Mouse (Mus musculus): Measurements from ENCODE around the gene Usp29.
A peak's percentile ranks its signal among the peaks of the same experiment; 100 is the strongest.

The Usp29 gene

DNA sequence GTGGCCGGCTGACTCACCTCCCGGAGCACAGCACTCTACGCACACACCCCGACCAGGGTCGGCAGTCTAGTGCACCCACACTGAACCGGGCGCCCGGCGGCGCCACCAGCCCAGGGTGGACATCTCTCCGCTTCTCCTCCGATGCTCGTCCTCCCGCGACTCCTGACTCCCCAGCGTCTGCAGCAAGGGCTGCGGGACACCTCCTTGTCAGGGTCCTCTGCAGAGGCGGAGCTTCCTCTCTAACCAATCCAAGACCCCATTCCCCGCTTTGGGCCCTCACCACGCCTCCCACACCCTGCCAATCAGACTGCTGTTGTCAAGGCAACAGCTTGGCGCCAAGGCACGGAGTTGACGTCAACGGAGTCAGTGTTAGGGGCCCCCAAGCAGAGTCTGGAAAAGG is at the start of gene Usp29, which contains the start of gene Peg3:
Gene Usp29 (plus strand): TSS at position 338 of the 400 bp plus-strand sequence.
Gene Peg3 (minus strand): TSS at position 191 of the 400 bp plus-strand sequence.
- peak; percentile 49 for DNase-seq (ENCODE audit: low spot score)

DNA sequence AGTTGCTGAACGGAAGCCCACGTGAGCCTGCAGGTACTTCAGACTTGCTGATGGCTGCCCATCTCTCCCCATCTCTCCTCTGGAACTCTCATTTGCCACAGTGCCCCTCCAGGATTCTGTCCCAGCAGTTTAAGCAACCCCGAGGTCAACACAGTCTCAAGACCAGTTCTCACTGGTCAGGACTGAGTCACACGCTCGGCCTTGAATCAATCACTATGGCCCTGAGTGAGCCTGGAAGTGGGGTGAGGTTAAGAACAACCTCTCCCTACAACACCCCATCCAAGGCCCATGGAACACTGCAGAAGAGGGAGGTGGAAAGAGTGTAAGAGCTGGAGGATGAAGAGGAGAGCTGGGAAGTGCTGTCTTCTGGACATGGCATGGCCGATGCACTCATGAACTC is 44.9 kb upstream of the Usp29 start:
- DNase-seq (ENCODE audit: low spot score): no peak

DNA sequence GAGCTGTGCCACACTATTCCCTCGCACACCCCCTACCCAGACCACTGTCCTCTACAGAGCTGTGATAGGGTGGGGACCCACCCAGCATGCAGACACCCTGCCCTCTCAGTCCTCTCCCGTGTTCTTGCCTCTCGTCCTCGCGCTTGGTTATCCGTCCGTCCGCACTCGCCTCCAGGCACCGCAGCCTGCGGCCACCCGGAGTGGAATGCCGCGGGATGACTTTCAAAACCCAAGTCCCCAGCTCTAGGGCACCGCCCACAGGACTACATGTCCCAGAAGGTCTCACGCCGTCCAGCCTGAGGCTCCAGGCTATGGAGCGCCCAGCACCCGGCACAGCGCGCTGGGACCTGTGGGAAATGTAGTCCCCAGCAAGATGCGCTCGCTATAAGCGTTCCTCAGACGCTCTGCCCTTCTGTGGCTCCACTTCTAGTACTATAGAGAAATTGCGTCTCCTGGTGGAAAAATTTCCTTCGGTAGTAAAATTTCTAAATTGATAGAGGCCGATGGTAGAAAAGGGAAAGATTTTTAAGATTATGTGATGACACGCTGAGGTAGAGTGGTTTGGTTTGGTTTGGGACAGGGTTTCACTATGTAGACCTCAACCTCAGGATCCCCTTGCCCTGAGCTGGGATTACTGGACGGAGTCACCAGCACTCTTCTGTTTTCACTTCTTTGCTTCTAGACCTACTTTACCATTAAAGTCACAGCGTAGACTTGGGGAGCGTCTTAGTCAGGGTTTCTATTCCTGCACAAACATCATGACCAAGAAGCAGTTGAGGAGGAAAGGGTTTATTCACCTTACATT is 33.9 kb upstream of the Usp29 start, which contains the start of gene Zim1:
Gene Zim1 (minus strand): TSS at position 210 of the 805 bp plus-strand sequence.
- peak; percentile 55 for DNase-seq (ENCODE audit: low spot score)

DNA sequence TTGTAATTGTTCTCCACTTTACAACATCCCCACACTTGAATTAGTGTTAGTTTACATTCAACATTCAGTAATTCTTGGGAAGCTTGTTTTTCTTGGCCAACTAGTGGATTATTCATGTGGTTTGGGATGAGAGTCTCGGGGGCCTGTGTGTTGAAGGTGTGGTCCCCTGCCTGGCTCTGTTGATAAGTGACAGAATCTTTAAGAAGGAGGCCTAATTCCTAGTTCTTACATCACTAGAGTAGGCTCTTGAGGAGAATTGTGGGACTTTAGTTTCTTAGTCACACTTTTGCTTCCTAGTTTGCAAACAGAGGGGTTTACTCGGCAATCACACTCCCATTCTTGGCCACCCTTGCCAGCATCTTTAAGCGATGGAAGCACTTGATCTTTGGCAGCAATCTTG is 31.1 kb upstream of the Usp29 start:
- no peak for DNase-seq (ENCODE audit: low spot score)

DNA sequence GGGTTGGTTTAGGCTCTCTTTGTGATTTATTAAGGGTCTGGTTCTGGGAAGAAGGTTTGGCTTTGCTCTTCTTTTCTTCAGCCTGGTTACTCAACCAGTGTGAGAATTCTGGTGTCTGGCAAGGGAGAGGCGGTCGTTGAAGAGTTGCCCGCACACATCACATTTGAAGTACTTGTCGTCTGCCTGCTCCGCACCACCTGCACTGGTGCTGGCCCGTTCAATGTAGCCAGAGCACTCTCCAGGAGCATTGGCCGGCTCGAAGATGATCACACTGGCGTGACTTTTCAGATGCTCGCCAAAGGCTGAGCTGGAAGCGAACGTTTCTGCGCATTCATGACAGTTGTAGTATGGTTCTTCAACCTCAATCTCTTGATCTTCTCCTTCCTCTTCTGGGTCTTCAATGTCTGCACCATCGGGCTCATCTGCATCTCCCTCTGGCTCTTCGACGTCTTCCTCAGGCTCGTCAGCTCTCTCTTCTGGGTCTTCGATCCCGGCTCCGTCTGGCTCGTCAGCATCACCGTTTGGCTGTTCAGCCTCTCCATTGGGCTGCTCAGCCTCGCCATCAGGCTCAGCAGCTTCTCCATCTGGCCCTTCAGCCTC is 22.9 kb upstream of the Usp29 start:
- no peak for DNase-seq (ENCODE audit: low spot score)

DNA sequence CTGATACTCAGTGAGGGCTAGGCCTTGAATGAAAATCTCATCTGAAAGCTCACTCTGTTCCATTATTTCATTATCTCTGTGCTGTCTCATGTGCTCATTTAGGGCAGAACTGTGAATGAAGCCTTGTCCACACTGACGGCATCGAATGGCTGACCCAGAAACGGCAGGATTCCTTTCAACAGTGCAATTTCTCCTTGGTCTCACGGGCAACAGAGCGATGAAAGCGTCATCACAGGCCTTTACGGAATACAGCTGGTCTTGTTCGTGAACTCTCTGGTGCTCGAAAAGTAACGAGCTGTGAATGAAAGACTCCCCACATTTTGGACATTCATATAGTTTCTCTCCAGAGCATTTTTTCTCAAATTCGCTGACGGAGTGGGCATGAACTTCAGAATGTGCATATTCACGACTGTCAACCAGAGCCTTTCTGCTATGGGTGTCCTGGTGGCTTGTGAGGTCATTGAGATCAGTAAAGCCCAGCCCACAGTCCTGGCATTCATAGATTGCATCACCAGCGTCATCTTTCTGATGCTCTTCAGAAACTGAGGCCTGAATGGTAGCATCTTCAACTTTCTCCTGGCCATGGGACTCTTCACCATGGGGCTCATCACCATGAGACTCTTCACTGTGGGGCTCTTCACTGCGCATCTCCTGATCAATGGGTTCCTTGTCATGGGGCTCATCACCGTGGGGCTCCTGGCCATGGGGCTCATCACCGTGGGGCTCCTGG is 21.8 kb upstream of the Usp29 start:
- no peak for DNase-seq (ENCODE audit: low spot score)

DNA sequence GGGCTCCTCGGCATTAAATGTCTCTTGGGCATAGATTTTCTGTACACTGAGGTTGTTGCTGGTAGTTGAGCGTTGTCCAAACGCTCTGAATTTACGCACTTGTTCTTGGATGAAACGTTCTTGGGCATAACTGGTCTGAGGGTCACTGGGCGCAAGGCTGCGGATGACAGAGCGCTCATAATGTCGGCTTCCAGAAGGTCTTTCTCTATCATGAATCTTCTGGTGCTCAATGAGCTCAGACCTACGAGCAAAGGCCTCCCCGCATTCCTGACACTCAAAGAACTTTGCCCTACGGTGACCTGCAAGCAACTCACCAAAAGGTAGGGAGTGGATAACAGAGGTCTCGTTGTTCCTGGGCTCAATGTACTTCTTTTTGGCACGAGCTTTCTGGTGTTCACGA is 21.0 kb upstream of the Usp29 start:
- DNase-seq (ENCODE audit: low spot score): no peak

DNA sequence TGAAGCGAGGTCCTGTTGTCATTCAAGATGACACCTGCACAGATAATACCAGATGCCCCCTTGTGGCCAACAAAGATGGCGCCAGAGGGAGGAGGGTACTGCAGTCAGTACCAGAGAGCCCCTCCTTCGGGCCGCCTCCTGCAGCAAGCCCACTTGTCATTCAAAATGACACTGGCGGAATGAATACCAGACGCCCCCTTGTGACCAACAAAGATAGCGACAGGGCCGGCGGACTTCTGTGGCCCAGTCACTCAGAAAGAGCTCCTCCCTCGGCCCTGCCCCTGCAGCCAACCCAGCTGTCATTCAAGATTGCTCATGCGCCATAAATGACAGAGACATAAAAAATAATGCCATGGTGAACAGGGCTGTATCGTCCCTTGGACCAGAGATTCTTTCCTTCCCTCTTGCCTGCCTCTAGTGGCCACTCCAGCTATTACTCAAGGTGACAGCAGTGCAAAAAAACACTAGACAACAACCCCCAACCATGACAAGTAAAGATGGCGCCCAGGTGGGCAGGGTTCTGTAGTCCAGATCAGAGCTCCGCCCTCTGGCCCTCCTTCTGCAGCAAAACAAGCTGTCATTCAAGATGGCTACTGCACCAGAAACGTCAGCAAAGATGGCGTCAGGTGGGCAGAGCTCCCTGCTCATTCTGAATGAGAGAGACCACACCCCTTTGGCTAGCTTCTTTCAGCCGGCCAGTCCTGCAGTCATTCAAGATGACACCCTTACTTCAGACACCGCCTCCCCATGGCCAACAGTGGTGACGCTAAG is 2.8 kb upstream of the Usp29 start:
- no peak for DNase-seq (ENCODE audit: low spot score)

DNA sequence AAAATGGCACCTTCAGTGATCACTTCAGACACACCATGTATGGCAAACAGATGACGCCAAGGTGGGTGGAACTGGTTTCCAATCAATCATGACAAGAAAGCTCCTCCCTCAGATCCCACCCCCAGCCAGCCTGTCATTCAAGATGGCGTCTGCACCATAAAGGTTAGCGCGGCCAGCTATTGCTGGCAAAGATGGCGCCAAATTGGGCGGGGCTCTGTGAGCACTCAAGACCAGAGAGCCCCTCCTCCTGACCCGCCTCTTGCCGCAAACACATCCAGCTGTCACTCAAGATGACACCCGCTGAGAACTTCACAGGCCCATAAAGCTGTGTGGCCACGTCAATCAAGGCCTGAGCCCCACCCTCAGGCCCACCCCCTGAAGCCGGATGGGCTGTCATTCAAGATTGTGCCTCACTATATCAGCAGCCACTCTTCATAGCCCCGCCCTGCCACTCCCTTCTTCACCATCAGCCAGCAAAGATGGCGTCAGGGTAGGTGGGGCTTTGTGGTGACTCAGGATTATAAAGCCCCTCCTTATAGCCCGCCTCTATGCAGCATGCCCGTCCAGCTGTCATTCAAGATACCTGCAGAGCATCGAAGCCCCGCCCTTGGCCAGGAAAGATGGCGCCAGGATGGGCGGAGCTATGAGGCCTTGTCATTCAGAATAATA is 2.0 kb upstream of the Usp29 start:
- peak; percentile 56 for DNase-seq (ENCODE audit: low spot score)

DNA sequence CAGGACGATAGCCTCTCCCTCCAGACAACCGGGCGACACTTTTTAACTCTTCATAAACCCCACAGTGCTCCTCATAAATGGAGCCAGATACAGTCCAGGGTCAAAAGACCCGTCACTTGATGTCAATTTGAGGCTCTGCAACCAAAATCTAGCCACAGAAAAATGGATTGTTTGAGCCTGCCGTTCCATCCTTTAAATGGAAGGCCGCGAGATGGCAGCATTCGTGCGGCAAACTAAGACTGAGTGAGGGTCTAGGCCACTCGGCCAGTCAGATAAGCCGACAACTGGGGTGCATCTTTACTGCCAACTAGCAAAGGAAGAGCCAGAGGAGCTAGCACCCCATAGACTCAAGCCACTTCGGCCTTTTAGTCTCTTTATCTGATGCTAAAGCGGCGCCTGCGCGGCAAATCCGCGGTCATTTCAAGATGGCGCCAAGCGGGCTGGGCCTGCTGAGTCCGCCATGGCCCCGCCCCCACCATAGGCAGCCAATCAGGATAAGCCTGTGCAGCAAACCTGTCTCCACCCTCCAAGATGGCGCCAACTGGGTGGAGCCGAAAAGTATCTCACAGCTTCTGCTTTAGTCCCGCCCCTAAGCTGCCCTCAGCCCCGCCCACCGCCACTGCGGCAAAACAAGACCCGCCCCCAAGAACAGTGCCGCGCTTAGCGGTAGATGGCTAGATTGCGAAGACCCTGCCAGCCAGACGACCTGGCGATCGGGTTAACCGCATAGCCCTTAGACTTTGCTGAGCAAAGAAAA is 1.1 kb upstream of the Usp29 start:
- DNase-seq (ENCODE audit: low spot score): peak; percentile 80

DNA sequence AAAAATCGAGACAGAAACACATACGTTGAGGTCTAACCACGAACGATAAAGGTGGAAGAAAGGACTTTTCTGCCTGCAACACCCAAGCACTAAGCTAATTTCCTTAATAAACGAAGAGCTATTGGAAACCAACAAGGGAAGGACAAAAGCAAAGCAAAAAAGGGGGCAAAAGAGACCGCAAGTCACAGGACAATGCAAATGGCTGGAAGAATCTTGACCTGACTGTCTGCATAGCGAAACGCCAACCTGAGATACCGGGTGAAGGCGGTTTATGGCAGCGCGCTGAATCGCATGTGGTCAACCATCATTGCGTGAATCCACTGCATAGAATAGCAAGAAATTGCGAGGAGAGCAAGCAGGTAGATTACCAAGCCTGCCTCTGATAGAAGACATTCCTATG is 423 bp downstream of the Usp29 start:
- DNase-seq (ENCODE audit: low spot score): no peak

DNA sequence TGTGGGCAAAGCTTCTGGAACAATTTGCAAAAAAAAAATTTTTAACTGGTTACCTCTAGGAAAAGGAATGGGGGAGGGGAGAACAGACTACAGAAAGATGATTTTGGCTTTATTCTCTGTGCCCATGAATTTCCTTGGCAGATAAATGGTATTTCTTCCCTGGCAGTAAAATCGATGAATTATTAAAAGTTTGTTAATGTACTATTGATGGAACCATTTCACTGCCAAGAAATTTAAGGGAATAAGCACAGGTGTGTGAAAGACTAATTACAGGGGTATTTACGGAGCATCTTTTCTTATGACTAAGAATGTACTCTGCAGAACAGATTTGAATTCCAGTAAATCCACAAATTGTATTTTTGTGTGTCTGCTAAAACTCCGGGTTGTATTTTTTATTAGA is 995 bp downstream of the Usp29 start:
- DNase-seq (ENCODE audit: low spot score): no peak

DNA sequence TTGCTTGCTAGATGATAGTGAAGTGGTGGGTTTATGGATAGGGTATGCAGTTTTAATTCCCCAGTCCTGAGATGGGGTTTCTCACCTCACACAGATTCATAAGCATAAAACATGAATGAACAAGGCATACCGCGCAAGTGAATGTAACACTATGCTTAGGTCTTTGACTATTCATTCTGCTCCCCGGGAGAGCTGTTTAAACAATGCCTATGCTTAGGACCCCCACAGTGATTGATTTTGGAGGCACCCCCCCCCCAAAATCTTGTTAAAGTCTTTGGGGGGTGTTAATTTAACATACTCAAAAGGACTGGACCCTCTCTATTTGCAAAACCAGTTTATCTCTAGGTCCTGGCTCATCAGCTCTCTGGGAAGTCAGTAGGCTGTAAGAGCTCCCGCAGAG is 1.6 kb downstream of the Usp29 start:
- no peak for DNase-seq (ENCODE audit: low spot score)

DNA sequence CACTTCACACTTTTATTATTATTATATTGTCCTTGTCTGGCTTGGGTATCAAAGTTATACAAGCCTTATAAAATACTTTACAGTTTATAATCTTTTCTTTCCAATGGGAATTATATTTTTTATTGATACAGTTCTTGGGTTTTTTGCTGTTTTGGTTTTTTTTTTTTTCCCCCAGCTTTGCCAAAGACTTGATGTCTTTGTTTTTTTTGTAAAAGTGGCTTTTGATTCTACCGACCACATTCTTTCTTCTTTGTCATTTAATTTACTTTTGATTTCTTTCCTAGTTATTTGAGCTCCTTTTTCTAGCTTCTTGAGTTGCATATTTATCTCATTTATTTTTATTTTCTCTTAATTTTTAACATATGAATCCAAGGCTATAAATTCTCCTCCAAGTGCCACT is 5.7 kb downstream of the Usp29 start:
- no peak for DNase-seq (ENCODE audit: low spot score)

DNA sequence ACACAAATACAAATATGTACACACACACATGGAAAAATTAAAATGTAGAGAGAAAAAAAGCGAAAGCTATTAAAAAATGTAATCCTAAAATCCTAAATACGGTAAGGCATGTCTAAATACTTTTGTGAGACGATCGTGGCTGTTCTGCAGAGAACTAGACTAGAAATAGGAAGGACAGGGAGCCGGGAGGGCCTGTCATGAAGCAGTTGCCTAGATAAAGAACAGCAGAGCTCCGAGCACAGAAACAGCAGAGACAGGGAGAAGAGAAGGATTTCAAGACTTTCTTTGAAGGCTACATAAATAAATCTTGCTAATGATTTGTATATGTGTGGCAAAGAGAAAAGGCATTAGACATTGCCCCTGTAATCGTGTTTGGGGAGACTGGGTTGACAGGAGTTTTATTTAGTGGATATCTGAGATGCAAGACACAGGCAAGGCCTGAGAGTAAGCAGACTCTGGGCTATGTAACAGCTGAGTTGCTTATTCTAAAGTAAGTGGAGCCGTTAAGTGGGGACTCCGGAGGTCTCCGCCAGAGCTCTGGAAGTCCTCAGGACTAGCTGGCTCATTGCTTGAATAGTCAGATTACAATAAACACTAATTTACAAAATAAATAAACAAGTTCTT is 14.0 kb downstream of the Usp29 start:
- DNase-seq (ENCODE audit: low spot score): no peak

DNA sequence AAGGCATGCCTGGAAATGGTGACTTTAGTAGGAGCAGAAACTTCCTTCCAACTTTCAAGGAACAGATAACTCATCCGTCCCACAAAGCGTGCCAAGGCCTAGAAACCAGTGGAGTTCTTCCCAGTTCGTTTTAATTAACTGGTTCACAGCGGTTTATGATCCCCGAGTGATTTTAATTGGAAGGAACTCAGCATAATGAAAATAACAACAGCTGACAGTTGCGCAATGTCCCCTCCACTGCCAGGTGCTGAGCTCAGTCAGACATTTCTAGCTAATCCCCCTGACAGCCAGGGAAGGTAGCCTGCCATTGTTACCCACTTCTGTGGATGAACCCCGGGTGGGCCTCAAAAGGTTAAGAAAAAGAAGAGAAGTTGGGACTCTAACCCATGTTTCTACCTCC is 18.8 kb downstream of the Usp29 start:
- DNase-seq (ENCODE audit: low spot score): no peak

DNA sequence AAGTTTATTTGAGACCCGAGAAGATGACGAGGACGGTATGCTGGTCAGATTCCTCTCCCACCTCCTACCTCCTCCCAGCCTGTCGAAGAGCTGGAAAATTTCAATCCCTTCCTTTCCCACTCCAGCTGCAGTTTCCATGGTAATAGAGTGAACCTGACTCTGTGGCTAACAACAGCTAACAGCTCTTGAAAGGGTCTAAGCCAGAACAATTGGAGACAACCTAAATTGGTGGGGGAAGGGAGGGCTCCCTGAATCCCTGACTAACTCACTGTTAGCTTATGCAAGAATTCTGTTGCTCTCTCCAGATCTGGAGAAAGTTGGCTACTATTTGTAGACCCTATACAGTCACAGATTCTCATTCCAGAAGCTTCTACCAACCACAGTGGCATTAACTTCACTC is 23.1 kb downstream of the Usp29 start:
- no peak for DNase-seq (ENCODE audit: low spot score)

DNA sequence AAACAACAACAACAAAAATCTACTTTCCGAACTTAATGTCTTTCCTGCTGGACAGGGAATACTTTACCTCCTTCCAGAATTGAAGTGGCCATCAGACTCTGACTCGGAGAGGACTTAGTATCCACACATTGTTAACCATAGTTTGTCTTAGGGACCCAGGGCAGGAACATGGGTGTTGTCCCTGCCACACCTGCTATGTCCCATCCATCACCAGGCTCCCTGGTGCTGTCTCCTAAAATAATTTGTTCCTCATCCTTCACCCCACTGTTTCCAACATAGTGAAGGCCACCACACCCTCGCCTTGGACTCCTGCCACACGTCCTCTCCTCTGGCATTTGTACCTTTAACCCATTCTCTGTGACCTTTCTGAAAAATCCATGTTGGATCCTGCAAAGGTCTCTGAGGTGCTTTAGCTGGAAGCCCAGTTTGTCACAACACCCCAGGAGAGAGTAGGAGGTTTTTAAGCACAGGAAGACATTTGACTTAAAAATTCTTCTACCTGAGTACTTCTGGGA is 26.5 kb downstream of the Usp29 start:
- no peak for DNase-seq (ENCODE audit: low spot score)

DNA sequence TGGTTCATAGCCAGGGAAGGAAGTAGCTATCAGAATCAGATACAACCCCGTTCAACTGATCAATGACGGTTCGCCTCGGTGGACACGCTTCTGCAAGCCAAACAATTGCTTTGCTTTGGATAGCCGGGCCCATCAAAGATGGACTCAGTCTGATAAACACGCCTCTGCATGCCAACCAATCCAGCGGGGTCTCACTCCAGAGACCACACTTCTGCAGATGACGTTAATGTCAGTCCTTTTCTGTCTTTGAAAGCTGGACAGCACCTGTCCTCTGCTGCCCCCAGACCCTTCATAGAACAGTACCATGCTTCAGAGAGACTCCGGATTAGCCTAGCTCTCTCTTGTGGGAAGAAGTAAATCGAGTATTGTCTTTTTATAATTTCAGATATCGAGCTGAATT is 29.3 kb downstream of the Usp29 start:
- no peak for DNase-seq (ENCODE audit: low spot score)

DNA sequence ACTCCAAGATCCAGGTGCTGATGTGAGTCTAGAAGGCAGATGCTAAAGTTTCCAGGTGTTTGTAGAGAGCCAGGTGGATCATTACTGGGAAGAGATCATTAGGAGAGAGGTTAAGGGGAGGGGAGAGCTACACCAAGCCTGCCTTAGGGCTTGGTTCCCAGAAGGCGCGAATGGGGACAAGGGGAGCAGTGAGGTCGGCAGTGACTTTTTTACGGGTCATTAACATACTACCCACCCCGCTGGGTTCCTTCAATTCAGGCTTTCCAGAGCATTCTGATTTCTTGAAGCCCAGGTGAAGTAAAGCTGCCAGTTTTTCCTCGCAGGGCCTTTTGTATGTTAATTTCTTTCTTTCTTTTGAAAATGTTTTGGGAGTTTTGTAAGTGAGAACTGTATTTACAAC is 29.8 kb downstream of the Usp29 start:
- no peak for DNase-seq (ENCODE audit: low spot score)

Measured in urinary bladder, postnatal 10 days (tissue).